In genomic region chr13:9022623-9023022, GRCm38 (mm10) we compare ENCODE assay signal across 19 mouse cellular contexts. TPM values are rescaled to one million over a fixed set of nuclear protein-coding genes. Genes with fewer than 3 reads are reported as not detected.
DNase-seq lines count a peak whose midpoint lies in the region; ATAC-seq and TF ChIP-seq lines count a peak whose summit lies in the region.
"Had no signal": no experiment of that assay in that cellular context is flagged by ENCODE, and none has a peak within 500 bp of the region (broad histone marks: within the 10 kb centered on the region; RNA-seq: fewer than 3 reads in every experiment).

No protein-coding gene starts in this region.

- no peak overlapping the region for H3K4me3 ChIP-seq in bone marrow macrophage, adult 2 months (ENCODE audit: insufficient read depth, low read length)
- no peak overlapping the region for H3K4me3 ChIP-seq in thymus, adult 2 months (ENCODE audit: control insufficient read depth, insufficient read depth, low read length)
- H3K4me3 ChIP-seq: heart, embryonic 15.5 days; megakaryocyte, embryonic 14.5 days; neural tube, embryonic 13.5 days had no signal

- 25% methylated on average over 1 of the region's 1 CpGs for WGBS in large intestine, adult 2 months
- WGBS in thymus, adult 2 months: 11% methylated on average over 1 of the region's 1 CpGs

- no peaks in the 10 kb centered on the region for H3K36me3 ChIP-seq in thymus, adult 2 months (ENCODE audit: control insufficient read depth, insufficient read depth, low read length)
- H3K36me3 ChIP-seq: heart, embryonic 15.5 days; neural tube, embryonic 13.5 days had no signal

- peak; percentile 78 for ATAC-seq in monocyte, adult 5-6 weeks (replicated peaks; ENCODE audit: insufficient number of reproducible peaks, low FRiP score, low TSS enrichment, poor library complexity, severe bottlenecking)
- ATAC-seq: forebrain, embryonic 14.5 days had no signal

- no peak for TF ChIP-seq CTCF in bone marrow macrophage, adult 2 months (IDR thresholded peaks at IDR 0.05; ENCODE audit: low read depth, low read length)
- no peak for TF ChIP-seq CTCF in thymus, adult 2 months (IDR thresholded peaks at IDR 0.05; ENCODE audit: borderline replicate concordance, control insufficient read depth, extremely low read depth, insufficient read depth, low read length, poor library complexity)

- H3K27ac ChIP-seq in bone marrow macrophage, adult 2 months (ENCODE audit: insufficient read depth, low read depth, low read length): 0 out of 2 replicates have a peak overlapping the region, but pooled peaks have one; percentile 7
- no peak overlapping the region for H3K27ac ChIP-seq in thymus, adult 2 months (ENCODE audit: control insufficient read depth, insufficient read depth, low read length)
- H3K27ac ChIP-seq: heart, embryonic 15.5 days; hindbrain, embryonic 14.5 days; neural tube, embryonic 13.5 days had no signal

- DNase-seq in A20 (ENCODE audit: low read depth, low spot score): peak; percentile 77
- DNase-seq in large intestine, adult 2 months (ENCODE audit: low read depth, low spot score): peak; percentile 19
- DNase-seq in spleen, adult 12 weeks (ENCODE audit: low spot score): no peak
- no peak for DNase-seq in adrenal gland, adult (ENCODE audit: inconsistent age in 2 of 2, low spot score in 1 of 2)
- no peak for DNase-seq in urinary bladder, postnatal 36 days (ENCODE audit: low spot score in 2 of 2)
- no peak for DNase-seq in thymus, adult 2 months
- DNase-seq: cerebellum, adult 2 months; heart, adult 11 months; kidney, adult 2 months; kidney, postnatal 36 days; left cerebral cortex, postnatal 4 days; lung, adult 18-20 months had no signal

- no peaks in the 10 kb centered on the region for H3K27me3 ChIP-seq in thymus, adult 2 months (ENCODE audit: control insufficient read depth, insufficient read depth, low read length)
- H3K27me3 ChIP-seq: heart, embryonic 15.5 days; megakaryocyte, embryonic 14.5 days; neural tube, embryonic 13.5 days had no signal

- no peak for TF ChIP-seq POLR2A in bone marrow macrophage, adult 2 months (IDR thresholded peaks at IDR 0.05; ENCODE audit: borderline replicate concordance, low read depth, low read length)
- no peak for TF ChIP-seq POLR2A in thymus, adult 2 months (IDR thresholded peaks at IDR 0.05; ENCODE audit: control insufficient read depth, extremely low read depth, insufficient read depth, low read length, poor library complexity)

- peaks cover 21% of the 10 kb centered on the region for H3K4me1 ChIP-seq in bone marrow macrophage, adult 2 months (ENCODE audit: control insufficient read depth, insufficient read depth, low read length)
- no peaks in the 10 kb centered on the region for H3K4me1 ChIP-seq in thymus, adult 2 months (replicated peaks; ENCODE audit: control insufficient read depth, insufficient read depth, low read length)
- H3K4me1 ChIP-seq: heart, embryonic 15.5 days; neural tube, embryonic 13.5 days had no signal

RNA-seq across cellular contexts. Expression of gene Gtpbp4, which starts 26.7 kb away (rescaled TPM):
- polyA plus RNA-seq in bone marrow macrophage, adult 2 months (2012; ENCODE audit: insufficient read depth, insufficient read length, missing spikeins): 26.6 and 26.7 TPM in 2 replicates
- polyA plus RNA-seq in large intestine, adult 2 months (2012; rRNA removed): 6.2 and 7.8 TPM in 2 replicates
- 81.0 to 109 TPM (median 83.8 TPM) in 3 replicates for total RNA-seq in monocyte, adult 5-6 weeks (2017)
- 12.2 and 12.9 TPM in 2 replicates for polyA plus RNA-seq in thymus, adult 2 months (2012; rRNA removed)

Comparison
In these comparisons a context has a peak if more than half of its experiments do, and no peak if none do; other contexts are left out.
1. DNase-seq: peak in A20 (single experiment) and large intestine, adult 2 months (single experiment); none in spleen, adult 12 weeks (single experiment), adrenal gland, adult (0 of 2), urinary bladder, postnatal 36 days (0 of 2) and thymus, adult 2 months (single experiment).